Mouse (Mus musculus): Measurements from ENCODE around the gene Dgcr6.
"Not testable (repeated sequence)": the region's sequence is repeated elsewhere in the genome, so short reads cannot be mapped to it uniquely, and the experiment has no call there.

Dgcr6 gene

DNA sequence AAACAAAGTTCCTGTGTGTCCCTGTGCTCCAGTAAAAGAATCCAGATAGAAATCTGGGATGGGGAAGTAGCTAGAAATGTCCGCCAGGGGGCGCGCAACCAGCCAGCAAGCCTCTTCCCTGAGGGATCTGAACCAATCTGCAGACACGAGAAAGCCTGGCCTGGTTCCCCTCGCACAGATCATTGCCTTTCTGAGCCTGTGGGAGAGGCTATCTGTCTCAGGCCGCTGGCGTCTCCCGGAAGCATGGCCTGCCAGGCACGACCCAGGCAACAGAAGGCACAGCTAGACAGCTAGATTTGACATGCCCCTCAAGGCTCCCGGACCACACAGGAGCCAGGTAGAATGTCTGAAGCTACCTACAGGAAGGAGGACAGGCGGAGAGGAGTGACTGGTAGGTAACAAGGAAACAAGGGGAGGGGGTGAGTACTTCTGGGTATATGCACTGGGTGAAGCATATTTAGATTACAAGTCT is at the start of gene Dgcr6:
Gene Dgcr6 (plus strand): TSS at position 130 of the 472 bp plus-strand sequence.
- DNase-seq (ENCODE audit: low spot score in 2 of 2) = peak; percentile 71 to 75

- no peak for DNase-seq (ENCODE audit: low spot score in 2 of 2)
Observed at GRCm38 (mm10) chr16:18004589-18004988, 48.1 kb upstream of the Dgcr6 start.

GRCm38 (mm10) chr16:18007083-18007482 is 45.6 kb upstream of the Dgcr6 start:
- no peak for DNase-seq (ENCODE audit: low spot score in 2 of 2)

DNA sequence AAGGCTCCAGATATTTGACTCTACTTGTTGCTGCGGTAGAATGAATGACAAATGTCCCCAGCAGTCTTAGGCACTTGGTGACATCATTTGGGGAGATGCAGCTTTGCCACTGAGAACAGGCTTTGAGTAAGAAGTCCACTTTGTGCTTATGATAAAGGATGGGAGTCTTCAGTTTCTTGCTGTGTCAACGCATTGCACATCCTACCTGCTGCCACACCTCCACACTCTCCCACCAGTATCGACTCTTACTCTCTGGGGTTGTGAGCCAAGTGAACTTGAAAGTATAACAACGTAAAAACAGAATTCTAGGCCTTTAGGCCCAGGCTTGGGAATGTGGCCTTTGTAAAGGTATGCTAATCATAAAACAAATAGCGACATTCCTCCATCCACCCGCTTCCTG is 41.6 kb upstream of the Dgcr6 start:
- DNase-seq (ENCODE audit: low spot score in 2 of 2) = no peak

DNA sequence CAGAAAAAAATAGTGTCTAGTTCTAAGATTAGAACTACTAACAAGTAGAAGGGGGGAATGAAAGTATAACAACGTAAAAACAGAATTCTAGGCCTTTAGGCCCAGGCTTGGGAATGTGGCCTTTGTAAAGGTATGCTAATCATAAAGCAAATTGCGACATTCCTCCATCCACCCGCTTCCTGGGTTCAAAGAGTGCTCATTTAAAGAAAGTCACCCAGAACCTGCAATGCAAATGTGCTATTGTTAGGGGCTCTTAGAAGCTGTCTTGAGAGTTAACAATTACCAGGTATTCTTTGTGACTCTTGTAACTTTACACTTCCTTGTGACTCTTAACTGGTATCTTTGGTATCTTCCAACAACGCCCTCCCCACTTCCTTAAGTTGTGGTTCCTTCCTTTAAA is 36.2 kb upstream of the Dgcr6 start:
- DNase-seq (ENCODE audit: low spot score in 2 of 2) = not testable (repeated sequence)

DNA sequence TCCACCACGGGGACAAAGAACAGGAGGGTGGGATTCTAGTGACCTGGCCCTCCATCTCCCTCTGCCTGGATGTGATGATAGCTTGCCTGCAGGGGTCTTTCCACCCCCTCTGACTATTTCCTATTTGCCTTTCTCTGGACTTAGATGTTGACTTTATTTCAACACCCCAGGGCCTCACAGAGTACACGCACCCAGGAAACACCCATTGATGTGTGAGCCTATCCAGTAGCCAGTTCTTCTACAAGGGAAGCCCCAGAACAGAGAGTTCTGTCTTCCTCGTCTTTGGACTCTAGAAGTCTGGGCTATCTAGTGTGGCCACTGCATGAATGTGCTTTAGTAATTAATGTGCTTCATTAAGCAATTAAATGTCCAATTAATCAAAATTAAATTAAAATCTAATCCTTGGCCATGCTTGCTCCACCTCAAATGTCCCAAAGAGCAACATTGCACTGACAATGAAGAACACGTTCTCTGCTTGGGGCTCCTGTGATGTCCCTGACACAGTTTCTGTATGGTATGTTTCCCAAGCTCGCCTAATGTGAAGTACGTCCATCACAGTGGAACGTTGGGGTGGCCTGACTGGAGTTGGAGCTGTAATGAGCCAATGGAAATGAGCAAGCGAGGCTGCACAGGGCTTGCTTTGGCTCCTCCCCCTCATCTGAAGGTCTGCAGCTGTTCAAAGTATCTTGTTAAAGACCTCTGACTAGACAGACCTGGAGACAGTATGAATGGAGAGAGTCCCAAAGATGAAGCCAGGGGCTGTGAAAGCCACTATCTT is 29.7 kb upstream of the Dgcr6 start:
- no peak for DNase-seq (ENCODE audit: low spot score in 2 of 2)

GRCm38 (mm10) chr16:18027371-18027770 is 25.3 kb upstream of the Dgcr6 start:
- DNase-seq (ENCODE audit: low spot score in 2 of 2) = no peak

DNA sequence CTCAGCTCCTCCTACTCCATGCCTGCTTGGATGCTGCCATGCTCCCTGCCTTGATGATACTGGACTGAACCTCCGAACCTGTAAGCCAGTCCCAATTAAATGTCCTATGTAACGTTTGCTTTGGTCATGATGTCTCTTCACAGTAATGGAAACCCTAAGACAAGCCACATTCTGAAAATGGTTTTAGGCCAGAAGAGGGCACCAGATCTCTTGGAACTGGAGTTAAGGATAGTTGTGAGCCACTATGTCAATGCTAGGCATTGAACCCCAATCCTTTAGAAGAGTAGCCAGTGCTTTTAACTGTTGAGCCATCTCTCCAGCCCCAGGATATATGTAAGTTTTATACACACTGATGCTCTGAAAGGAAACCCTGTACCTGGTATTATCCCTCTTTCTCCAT is 20.9 kb upstream of the Dgcr6 start:
- no peak for DNase-seq (ENCODE audit: low spot score in 2 of 2)

- DNase-seq (ENCODE audit: low spot score in 2 of 2) = no peak
Observed at GRCm38 (mm10) chr16:18033289-18033688, 19.4 kb upstream of the Dgcr6 start.

DNA sequence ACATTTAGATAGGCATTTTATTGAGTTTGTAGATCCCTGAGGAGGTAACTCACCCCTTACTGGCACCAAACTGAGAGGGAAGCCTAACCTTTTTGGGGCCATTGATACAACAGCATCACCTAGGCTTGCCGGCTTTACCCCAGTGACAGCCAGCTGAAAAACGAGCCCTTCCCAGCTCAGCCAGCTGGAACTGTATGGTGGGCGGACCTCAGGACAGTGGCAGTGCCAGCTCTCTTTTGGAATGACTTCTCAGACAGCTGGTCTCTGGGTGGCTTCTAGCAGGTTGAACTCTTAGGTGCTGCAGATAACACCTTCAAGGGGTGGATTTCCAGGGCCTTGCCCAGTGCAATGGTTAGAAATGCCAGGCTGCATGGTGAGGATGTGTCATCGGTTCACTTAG is 18.4 kb upstream of the Dgcr6 start:
- DNase-seq (ENCODE audit: low spot score in 2 of 2) = no peak

DNA sequence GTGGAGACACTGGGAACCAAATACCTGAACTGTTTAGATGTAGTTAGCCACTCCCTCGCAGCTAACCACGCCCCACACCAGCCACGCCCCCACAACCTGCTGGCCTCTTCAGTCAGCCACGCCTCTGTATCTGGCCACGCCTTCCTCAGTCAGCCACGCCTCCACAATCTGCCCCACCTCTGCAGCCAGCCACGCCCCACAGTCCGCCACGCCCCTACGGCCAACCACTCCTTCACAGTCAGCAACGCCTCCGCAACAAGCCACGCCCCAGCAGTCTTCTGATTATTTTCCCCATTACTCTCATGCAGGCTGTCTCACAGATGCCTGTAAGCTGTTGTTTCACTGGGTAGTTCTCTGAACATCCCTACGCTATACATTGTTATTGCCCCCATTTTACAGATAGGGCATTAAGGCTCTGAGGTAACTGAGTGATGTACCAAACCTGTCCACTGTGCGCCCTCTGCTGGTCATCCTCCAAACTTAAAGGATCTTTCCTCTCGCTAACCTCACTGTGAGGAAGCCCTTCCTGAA is 16.2 kb upstream of the Dgcr6 start:
- DNase-seq (ENCODE audit: low spot score in 2 of 2) = peak in 1 of 2 experiments; percentile 23

DNA sequence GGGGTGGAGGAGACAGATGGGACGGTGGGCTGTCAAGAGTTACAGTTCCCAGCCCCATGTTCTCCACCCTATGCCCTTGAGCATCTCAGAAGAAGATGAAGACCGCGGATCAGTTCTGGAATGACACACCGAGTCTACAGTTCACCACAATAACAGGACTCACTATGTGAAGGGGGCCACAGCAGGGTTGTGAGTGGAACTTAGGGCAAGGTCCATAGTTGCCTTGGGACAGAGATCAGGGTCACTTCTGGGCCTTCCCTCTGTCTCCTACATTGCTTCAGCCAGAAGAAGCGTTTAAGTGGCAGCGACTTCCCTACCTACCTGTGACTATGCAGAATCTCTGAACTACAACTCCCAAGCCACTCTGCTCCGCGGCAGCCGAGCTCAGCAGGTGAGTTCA is 15.6 kb upstream of the Dgcr6 start:
- no peak for DNase-seq (ENCODE audit: low spot score in 2 of 2)

GRCm38 (mm10) chr16:18044991-18045390 is 7.7 kb upstream of the Dgcr6 start:
- DNase-seq (ENCODE audit: low spot score in 2 of 2) = no peak

- DNase-seq (ENCODE audit: low spot score in 2 of 2) = peak in 1 of 2 experiments; percentile 33
Observed at GRCm38 (mm10) chr16:18047660-18048059, 5.0 kb upstream of the Dgcr6 start.

GRCm38 (mm10) chr16:18048071-18048470 is 4.6 kb upstream of the Dgcr6 start:
- no peak for DNase-seq (ENCODE audit: low spot score in 2 of 2)

- no peak for DNase-seq (ENCODE audit: low spot score in 2 of 2)
Observed at GRCm38 (mm10) chr16:18052322-18052721, 338 bp upstream of the Dgcr6 start.

- no peak for DNase-seq (ENCODE audit: low spot score in 2 of 2)
Observed at GRCm38 (mm10) chr16:18056215-18056614, 3.6 kb downstream of the Dgcr6 start.

GRCm38 (mm10) chr16:18058331-18058731 is 5.7 kb downstream of the Dgcr6 start:
- DNase-seq (ENCODE audit: low spot score in 2 of 2) = no peak

- no peak for DNase-seq (ENCODE audit: low spot score in 2 of 2)
Observed at GRCm38 (mm10) chr16:18059243-18059642, 6.6 kb downstream of the Dgcr6 start.

- no peak for DNase-seq (ENCODE audit: low spot score in 2 of 2)
Observed at GRCm38 (mm10) chr16:18061201-18061600, 8.5 kb downstream of the Dgcr6 start.

DNA sequence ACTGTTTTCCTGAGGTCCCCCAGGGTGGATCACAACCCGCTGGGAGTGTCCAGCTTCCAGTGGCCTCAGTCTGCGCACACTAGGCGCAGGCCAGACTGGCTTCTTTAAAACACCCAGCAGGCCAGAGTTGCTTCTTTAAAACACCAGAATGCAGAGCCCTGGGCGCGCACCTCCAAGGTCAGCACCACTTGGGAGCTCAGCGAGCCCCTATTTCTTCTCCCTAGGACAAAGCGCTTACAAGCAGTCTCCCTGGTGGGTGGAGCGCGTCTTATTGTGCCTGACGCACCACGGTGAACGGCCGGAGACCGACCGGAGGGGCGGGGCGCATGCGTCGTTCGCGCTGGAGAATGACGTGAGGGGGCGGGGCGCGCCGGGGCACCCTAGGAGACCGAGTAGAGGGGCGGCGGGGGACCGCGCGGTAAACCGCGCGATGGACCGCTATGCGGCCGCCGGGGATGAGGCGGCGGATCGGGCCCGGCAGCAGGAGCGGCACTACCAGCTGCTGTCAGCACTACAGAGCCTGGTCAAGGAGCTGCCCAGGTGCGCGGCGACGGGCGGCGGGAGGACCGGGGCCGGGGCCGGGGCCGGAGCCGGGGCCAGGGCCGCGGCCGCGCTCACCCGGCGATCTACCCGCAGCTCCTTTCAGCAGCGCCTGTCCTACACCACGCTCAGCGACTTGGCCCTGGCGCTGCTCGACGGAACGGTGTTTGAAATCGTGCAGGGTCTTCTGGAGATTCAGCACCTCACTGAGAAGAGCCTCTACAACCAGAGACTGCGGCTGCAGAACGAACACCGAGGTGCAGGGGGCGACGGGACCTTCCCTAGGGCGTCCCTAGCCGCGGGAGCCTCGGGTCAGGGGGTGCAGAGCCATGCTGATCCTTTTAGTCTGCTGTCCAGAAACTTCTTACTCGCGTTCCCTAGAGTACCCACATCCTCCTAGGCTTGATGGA is 13.7 kb downstream of the Dgcr6 start:
- peak; percentile 84 to 89 for DNase-seq (ENCODE audit: low spot score in 2 of 2)

DNA sequence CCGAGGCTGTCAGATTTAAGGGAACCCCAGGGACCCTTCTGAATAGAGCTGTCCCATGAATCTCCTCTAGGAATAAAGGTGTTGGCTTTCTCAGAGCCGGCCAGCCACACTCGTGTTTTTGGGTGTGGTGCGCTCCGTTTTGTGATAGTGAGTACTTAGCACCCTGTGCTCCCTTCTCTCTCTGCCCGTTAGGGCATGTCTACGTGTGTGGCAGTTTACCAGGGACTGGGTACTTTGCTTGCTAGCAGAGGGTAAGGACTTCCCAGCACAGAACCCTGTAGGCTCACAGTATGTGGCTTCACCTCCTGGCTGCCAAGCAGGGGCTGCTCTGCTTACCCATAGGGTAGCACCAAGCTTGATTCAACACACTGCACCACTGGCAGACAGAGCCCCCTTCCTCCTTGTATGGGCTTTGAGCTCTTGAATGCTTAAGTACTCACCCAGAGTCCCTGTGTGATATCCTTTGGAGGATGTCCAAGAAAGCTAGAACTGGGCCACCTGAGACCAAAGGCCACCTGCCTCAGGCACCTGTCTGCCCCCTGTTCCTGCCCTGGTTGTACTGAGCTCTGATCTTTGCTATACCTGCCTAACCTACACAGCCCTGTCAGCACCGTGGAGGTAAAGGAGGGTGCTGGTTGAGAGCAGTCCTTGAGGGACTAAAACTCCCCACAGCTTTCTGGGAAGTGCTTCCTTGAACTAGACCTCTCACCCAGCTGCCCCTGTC is 16.2 kb downstream of the Dgcr6 start:
- no peak for DNase-seq (ENCODE audit: low spot score in 2 of 2)

Measured in frontal cortex, postnatal 25 days (tissue).